Mouse (Mus musculus) adipocyte (in vitro differentiated cells): ENCODE data around the gene Adam23.
"Not testable (repeated sequence)": the region's sequence is repeated elsewhere in the genome, so short reads cannot be mapped to it uniquely, and the experiment has no call there.

Experiments used
- DNase-seq: peaks from one replicate; pipeline ENCODE4 v3.0.0-alpha.2; 2016; ENCODE audit warnings: low spot score

Gene Adam23

GRCm38 (mm10) chr1:63576803-63577202 lies 131.1 kb downstream of the Adam23 start:
- DNase-seq = no peak

GRCm38 (mm10) chr1:63579153-63579552 lies 133.5 kb downstream of the Adam23 start:
- DNase-seq = no peak

GRCm38 (mm10) chr1:63586869-63587268 lies 141.2 kb downstream of the Adam23 start:
- DNase-seq = no peak

- no peak for DNase-seq
Observed at GRCm38 (mm10) chr1:63603870-63604500, 158.3 kb downstream of the Adam23 start.

GRCm38 (mm10) chr1:63609613-63610012 lies 163.9 kb downstream of the Adam23 start:
- DNase-seq = no peak

GRCm38 (mm10) chr1:63614594-63614993 lies 168.9 kb downstream of the Adam23 start:
- peak; percentile 72 for DNase-seq

GRCm38 (mm10) chr1:63615668-63616067 lies 170.0 kb downstream of the Adam23 start, which contains the start of gene Gm39653:
Gm39653 (plus strand) TSS chr1:63615968.
- no peak for DNase-seq

GRCm38 (mm10) chr1:63628211-63628610 lies 182.5 kb downstream of the Adam23 start:
- DNase-seq = peak; percentile 62

GRCm38 (mm10) chr1:63630390-63630789 lies 184.7 kb downstream of the Adam23 start:
- DNase-seq = not testable (repeated sequence)

GRCm38 (mm10) chr1:63639921-63640320 lies 194.2 kb downstream of the Adam23 start:
- DNase-seq = peak; percentile 58
